Mouse (Mus musculus) C2C12 (cell line): ENCODE measurements around the gene Crygs. TPM values are rescaled to one million over a fixed set of nuclear protein-coding genes. Genes with fewer than 3 reads are reported as not detected.

Experiments
- H3K27me3 ChIP-seq: one replicate; pipeline ENCODE4 v1.6.1; 2011; ENCODE audit not compliant: control insufficient read depth, insufficient read depth, insufficient read length
- H3K36me3 ChIP-seq: one replicate; pipeline ENCODE4 v1.6.1; 2011; ENCODE audit not compliant: control insufficient read depth, insufficient read depth
- H3K4me3 ChIP-seq: one replicate; pipeline ENCODE4 v1.5.1; 2011; ENCODE audit warnings: mild to moderate bottlenecking, control low read depth; ENCODE audit not compliant: poor library complexity, insufficient read depth, severe bottlenecking
- H3K79me2 ChIP-seq: one replicate; pipeline ENCODE4 v1.6.1; 2011; ENCODE audit not compliant: control insufficient read depth, insufficient read depth
- H3K79me3 ChIP-seq: one replicate; pipeline ENCODE4 v1.6.1; 2011; ENCODE audit warnings: low read depth, control low read depth
- H3ac ChIP-seq: one replicate; pipeline ENCODE3; 2011; ENCODE audit warnings: low read depth; ENCODE audit not compliant: control insufficient read depth, insufficient read length
- CEBPB ChIP-seq: IDR thresholded peaks from one replicate; pipeline ENCODE4 v1.6.1; 2011; ENCODE audit warnings: low read depth, mild to moderate bottlenecking, control low read depth, moderate library complexity
- CTCF ChIP-seq: IDR thresholded peaks from one replicate; pipeline ENCODE4 v1.5.1; 2011; ENCODE audit not compliant: control insufficient read depth, insufficient read depth, insufficient read length
- FOSL1 ChIP-seq: IDR thresholded peaks from one replicate; pipeline ENCODE4 v1.8.0; 2011; ENCODE audit warnings: mild to moderate bottlenecking, low read length; ENCODE audit not compliant: poor library complexity, insufficient read depth, severe bottlenecking
- MAX ChIP-seq: IDR thresholded peaks from one replicate; pipeline ENCODE4 v1.6.1; 2011; ENCODE audit warnings: mild to moderate bottlenecking, control low read depth
- MYOD1 ChIP-seq: IDR thresholded peaks from one replicate; pipeline ENCODE4 v1.6.1; 2011; ENCODE audit warnings: low read depth; ENCODE audit not compliant: control insufficient read depth, insufficient read length
- MYOG ChIP-seq: IDR thresholded peaks from one replicate; pipeline ENCODE4 v1.6.1; 2011; ENCODE audit not compliant: control insufficient read depth, insufficient read length; ENCODE audit errors: extremely low read depth
- USF1 ChIP-seq: IDR thresholded peaks from one replicate; pipeline ENCODE4 v1.6.1; 2011; ENCODE audit warnings: low read depth, mild to moderate bottlenecking, control low read depth, moderate library complexity
- polyA plus RNA-seq: library from polyadenylated mRNA; unstranded; fragments of >200 nt; fragmentation: generic; extraction: Trizol; gene quantifications from one replicate; pipeline ENCODE4 v1.2.1, GENCODE M21; 2012; ENCODE audit warnings: missing spikeins

The Crygs gene
- polyA plus RNA-seq, 1 experiment: not detected

DNA sequence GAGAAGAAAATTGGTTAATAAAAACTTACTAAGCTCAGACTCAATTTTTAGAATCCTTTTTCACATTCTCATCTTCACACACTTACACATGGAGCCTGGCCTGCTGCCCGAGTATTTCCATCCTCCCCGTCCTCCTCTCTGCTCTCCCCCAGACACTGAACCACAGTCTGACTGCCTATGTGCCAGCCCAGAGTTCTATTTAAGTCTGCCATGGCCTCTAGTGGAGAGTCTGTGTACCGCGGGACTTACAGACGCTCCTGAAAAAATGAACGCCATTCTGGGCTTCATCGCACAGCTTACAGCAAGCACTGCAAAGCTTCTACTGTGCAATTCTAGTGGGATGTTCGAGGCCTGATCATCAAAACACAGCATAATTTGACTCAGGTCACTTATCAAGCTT, 9.4 kb upstream of the Crygs start:
- Histone ChIP-seq H3K79me3 (no peaks in the 10 kb centered on the region), H3K27me3 (no peaks in the 10 kb centered on the region)
- no peak for TF ChIP-seq MAX

DNA sequence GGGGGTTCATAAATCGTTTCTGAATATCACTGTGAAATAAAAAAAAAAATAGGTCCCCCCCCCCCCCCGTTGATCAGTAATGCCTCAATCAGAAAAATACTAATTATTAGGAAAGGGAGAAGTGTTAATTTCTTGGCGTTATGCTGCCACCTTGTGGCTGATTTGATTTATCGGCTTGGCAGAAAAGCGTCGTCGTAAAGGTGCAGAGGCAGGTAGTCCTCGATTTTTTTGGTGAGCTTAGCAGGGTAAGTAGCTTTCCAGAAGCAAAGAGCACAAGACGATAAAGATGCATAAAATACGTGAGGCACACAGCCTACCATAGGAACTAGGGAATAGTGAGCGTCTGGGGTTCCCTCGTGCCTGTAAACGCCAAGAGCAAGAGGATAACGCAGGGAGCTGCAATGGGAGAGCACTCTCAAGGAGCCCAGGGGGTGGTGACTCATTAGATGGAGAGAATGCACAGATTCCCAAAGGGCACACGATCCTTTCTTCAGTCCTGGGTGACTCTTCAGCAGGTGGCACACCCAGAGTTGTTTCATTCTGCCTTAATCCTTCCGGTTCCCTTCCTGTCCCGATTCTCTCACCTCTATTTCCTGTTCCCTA, 3.8 kb downstream of the Crygs start:
- Histone ChIP-seq H3K79me3 (no peaks in the 10 kb centered on the region), H3K79me2 (no peaks in the 10 kb centered on the region), H3ac (no peak overlapping the region), H3K27me3 (peaks cover 12% of the 10 kb centered on the region), H3K4me3 (no peak overlapping the region), H3K36me3 (no peaks in the 10 kb centered on the region)
- TF ChIP-seq MYOG: no peak
- no peak for TF ChIP-seq FOSL1
- TF ChIP-seq CEBPB: no peak
- TF ChIP-seq MYOD1: no peak
- TF ChIP-seq CTCF: no peak
- TF ChIP-seq MAX: no peak

More for the DNA sequence above, 9.4 kb upstream of the Crygs start:
- H3K36me3 ChIP-seq: peaks cover 17% of the 10 kb centered on the region
- no peak overlapping the region for H3K4me3 ChIP-seq
- H3ac ChIP-seq: no peak overlapping the region
- no peaks in the 10 kb centered on the region for H3K79me2 ChIP-seq

DNA sequence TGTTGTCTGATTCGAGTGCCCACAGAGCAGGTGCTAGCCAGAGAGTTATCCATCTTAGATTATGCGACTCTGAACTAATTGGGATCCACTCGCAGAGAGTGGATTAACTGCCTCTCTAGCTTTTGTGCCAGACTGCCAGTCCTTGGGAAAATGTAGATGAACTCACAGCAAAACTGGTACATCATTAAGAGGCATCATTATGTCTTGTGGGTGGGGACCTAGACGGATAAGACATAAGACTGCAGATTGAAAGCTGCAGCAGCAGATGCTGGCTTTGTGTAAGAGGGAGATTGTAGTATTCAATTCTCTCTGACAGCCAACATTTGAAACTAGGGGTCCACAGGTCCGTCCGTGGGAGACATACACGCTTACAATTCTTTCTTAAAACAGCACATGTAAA, 8.6 kb downstream of the Crygs start:
- Histone ChIP-seq H3K27me3 (peaks cover 16% of the 10 kb centered on the region), H3ac (no peak overlapping the region), H3K79me2 (no peaks in the 10 kb centered on the region), H3K79me3 (no peaks in the 10 kb centered on the region), H3K36me3 (no peaks in the 10 kb centered on the region), H3K4me3 (no peak overlapping the region)
- TF ChIP-seq USF1 (no peak), MYOG (no peak), MAX (no peak), FOSL1 (no peak), CEBPB (no peak), MYOD1 (no peak), CTCF (no peak)

DNA sequence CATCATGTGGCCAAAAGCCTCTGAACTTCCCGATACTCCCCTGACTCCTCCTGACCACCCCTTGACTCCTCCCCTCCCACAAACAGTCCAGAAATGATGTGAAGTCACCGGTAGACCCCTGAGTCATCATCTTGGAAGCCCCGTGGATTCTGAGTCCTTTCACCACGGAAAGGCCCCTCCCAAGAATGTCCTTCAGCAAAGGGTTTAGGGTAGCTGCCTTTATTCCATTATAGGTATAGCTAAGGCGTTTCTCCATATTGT, 10.6 kb downstream of the Crygs start:
- peaks cover 18% of the 10 kb centered on the region for H3K27me3 ChIP-seq
- no peaks in the 10 kb centered on the region for H3K36me3 ChIP-seq
- H3ac ChIP-seq: no peak overlapping the region
- no peaks in the 10 kb centered on the region for H3K79me3 ChIP-seq
- TF ChIP-seq MYOG: no peak
- TF ChIP-seq CEBPB: no peak
- TF ChIP-seq USF1: no peak
- TF ChIP-seq CTCF: no peak
- TF ChIP-seq MAX: no peak
- TF ChIP-seq MYOD1: no peak
- no peak for TF ChIP-seq FOSL1
- no peak overlapping the region for H3K4me3 ChIP-seq
- H3K79me2 ChIP-seq: no peaks in the 10 kb centered on the region

DNA sequence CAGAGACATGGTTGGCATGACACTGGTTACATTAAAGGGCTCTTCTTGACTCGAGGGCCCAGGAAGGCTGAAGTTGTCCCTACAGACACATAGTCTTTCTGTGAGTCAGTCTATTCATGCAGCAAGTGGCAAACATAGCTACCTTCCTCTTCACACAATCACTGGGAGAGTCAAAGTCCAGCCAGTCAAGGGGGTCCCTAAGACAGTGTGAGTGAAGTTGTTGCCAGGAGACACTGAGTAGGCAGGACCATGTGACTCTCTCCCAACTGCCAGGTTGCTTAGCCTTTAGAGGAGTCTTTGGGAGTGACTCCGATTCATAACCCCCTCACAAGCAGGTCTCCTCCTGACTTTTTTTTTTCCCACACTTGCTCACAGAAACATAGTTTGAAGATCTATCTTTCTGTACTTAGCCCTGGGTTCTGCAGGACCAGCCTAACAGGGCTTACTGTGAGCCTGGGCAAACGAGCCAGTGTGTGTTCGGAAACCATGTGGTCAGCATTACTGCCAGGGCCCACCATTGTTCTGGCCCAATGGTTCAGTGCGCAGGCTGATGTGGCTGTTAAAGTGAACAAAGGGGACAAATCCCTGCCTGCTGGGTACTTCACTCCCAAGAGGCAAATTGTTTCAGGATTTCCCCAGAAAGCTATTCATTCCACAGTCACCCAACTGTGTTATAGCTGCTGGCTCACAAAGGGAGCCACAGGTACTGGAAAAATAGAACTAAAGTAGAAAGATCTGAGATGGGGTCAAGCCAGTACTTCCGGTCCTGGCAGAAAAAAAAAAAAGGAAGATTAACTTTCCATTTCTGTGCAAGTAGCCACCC, 11.1 kb downstream of the Crygs start:
- Histone ChIP-seq H3K79me3 (no peaks in the 10 kb centered on the region), H3K36me3 (no peaks in the 10 kb centered on the region), H3K27me3 (peaks cover 23% of the 10 kb centered on the region), H3K79me2 (no peaks in the 10 kb centered on the region), H3K4me3 (no peak overlapping the region), H3ac (no peak overlapping the region)
- TF ChIP-seq MYOG (no peak), USF1 (no peak), MAX (no peak), CTCF (no peak), FOSL1 (no peak), MYOD1 (no peak), CEBPB (no peak)

DNA sequence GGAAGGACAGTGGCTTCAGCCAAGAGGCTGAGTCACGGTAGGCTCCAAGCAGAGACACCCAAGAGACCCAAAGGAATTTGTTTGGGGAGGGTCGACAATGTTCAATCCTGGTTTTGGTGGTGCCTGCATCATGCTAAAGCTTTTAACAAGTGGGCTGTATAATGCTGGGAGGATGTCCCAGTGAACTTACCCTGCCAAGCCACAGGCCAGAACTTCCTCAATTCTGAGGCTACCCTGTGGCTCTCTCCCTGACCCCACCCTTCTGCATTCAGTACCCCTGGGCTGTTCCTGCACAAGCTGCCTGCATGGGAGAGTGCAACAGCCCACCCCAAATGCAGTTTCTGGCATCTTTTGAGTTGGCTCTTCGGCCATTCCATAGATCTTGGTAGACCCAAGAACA, 12.9 kb downstream of the Crygs start:
- Histone ChIP-seq H3ac (no peak overlapping the region), H3K36me3 (no peaks in the 10 kb centered on the region), H3K79me3 (no peaks in the 10 kb centered on the region), H3K79me2 (no peaks in the 10 kb centered on the region), H3K4me3 (no peak overlapping the region), H3K27me3 (peaks cover 18% of the 10 kb centered on the region)
- TF ChIP-seq CTCF: no peak
- no peak for TF ChIP-seq USF1
- TF ChIP-seq MAX: no peak
- no peak for TF ChIP-seq FOSL1
- no peak for TF ChIP-seq CEBPB
- no peak for TF ChIP-seq MYOD1
- no peak for TF ChIP-seq MYOG
